Mouse (Mus musculus) gastrocnemius, adult 2 months (tissue): ENCODE results near the gene Fndc11. TPM values are rescaled to one million over a fixed set of nuclear protein-coding genes. Genes with fewer than 3 reads are reported as not detected.

Experiments
- DNase-seq: peaks from one replicate; pipeline ENCODE4 v3.0.0; 2022
- H3K27ac ChIP-seq: fragments of 200-600 bp; 2 replicates; pipeline ENCODE4 v1.8.1; 2022; ENCODE audit warnings: mild to moderate bottlenecking
- H3K4me3 ChIP-seq: fragments of 200-600 bp; 2 replicates; pipeline ENCODE4 v1.8.1; 2022; ENCODE audit warnings: mild to moderate bottlenecking, moderate library complexity
- CTCF ChIP-seq: fragments of 200-600 bp; IDR thresholded peaks from 2 replicates; pipeline ENCODE4 v1.8.1; 2022; ENCODE audit warnings: antibody characterized with exemption, mild to moderate bottlenecking, moderate library complexity
- intact Hi-C: fragments of 180-260 bp; cut with DNase I; formaldehyde crosslinking; loops from one replicate; pipeline ENCODE4 v1.15.1; 2025
- total RNA-seq, 2 experiments: library from RNA; stranded (reverse); gene quantifications; 2 replicates each; pipeline ENCODE4 v1.2.3; 2021

Gene Fndc11
- total RNA-seq, 2 experiments from 2014 or later, result not detected

DNA sequence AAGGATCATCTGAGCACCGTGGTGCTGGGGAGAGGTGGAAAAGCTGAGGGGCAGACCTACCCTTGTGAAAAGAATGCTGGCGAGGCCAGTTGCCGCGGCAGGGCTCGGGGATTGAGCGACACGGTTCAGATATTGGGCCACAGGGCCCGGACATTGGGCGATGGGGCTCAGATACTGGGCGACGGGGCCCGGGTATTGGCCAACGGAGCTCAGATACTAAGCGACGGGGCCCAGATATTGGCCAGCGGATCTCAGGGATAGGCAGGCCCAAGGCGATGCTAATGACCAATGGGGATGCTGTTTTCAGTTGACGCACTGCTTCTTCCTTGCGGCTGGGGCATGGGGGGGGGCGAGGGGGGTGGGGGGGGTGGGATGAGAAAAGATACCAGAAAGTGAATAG, 11.4 kb downstream of the Fndc11 start:
- no peak for TF ChIP-seq CTCF
- DNase-seq, result no peak
- intact Hi-C loops, result no loop called here
- H3K4me3 ChIP-seq, result no peak overlapping the region
- no peak overlapping the region for H3K27ac ChIP-seq

DNA sequence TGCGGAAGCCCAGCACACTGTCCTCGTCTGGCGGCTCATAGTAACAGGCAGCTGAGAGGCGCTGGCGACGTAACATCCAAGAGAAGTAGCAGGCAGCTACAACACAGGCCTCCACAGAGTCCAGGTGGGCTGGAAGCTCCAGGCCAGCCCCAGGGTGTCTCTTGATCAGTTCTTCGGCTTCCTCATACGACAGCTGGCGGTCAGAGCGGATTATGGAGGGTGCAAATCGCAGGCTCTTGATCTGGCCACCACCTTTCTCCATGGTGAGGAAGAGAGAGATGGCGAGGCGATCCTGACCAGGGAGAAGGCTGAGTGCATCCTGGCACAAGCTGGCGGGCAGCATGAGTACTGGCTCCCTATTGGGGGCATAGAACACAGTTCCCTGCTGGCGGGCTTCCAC, 13.6 kb downstream of the Fndc11 start:
- no peak for TF ChIP-seq CTCF
- intact Hi-C loops, result no loop called here
- no peak for DNase-seq
- H3K4me3 ChIP-seq, result no peak overlapping the region
- no peak overlapping the region for H3K27ac ChIP-seq

DNA sequence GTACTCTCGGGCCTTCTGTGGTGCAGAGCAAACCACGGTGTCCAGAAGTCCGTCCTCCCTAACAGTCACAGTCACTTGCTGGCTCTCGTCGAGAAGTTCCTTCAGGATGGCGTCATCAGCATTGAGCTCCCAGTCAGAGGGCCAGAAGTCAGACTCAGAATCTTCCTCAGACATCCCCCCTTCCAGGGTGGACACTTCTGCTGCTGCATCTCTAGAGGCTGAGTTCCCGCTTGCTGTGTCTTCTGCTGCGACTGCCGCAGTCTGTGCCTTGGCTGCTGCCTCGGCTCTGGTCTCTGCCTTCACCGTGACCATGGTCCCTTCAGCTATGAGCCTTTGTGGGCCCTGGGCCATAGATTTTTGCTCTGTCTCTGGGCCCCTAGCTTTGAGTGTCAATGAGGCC, 14.9 kb downstream of the Fndc11 start:
- Histone ChIP-seq H3K4me3 (no peak overlapping the region), H3K27ac (no peak overlapping the region)
- intact Hi-C loops, result no loop called here
- no peak for TF ChIP-seq CTCF
- DNase-seq, result no peak

DNA sequence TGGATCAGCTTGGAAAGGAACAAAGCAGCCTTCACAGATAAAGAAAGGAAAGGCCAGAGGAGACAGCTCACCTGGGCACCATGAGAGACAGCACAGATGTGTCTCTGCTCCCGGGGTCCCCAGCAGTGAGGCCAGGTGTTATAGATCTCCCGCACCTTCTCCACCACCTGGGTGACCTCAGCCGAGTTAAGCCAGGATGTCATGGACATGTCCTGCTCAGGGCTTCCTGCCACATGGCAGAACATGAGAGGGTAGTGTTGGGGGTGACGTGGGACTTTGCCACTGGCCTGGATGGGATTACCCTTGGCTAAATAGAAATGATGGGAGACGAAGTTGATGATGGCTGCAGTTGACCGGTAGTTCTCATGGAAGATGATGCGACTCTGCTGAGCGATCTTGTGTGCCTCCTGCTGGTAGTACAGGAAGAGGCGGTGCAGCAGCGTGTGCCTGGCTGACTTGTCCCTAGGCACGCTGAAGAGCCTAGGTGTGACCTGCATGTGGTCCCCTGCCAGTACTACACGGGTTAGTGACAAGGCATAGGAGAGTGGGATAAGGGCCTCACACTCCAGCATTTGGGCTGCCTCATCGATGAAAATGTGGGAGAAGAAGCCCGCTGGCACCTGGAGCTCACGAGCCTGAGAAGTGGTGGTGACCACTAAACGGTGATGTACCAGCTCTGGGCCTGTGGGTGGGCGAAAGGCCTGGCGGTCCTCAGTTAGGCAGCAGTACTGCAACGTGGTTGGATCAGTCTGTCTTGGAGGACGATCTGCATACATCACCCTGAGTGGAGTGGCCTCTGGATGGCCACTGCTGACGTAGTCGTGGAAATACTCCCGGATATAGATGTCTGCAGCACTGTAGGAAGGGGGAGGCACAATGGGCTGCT, 16.1 kb downstream of the Fndc11 start:
- DNase-seq, result no peak
- intact Hi-C loops, result no loop called here
- TF ChIP-seq CTCF, result peak; percentile 28
- H3K4me3 ChIP-seq, result no peak overlapping the region
- no peak overlapping the region for H3K27ac ChIP-seq

DNA sequence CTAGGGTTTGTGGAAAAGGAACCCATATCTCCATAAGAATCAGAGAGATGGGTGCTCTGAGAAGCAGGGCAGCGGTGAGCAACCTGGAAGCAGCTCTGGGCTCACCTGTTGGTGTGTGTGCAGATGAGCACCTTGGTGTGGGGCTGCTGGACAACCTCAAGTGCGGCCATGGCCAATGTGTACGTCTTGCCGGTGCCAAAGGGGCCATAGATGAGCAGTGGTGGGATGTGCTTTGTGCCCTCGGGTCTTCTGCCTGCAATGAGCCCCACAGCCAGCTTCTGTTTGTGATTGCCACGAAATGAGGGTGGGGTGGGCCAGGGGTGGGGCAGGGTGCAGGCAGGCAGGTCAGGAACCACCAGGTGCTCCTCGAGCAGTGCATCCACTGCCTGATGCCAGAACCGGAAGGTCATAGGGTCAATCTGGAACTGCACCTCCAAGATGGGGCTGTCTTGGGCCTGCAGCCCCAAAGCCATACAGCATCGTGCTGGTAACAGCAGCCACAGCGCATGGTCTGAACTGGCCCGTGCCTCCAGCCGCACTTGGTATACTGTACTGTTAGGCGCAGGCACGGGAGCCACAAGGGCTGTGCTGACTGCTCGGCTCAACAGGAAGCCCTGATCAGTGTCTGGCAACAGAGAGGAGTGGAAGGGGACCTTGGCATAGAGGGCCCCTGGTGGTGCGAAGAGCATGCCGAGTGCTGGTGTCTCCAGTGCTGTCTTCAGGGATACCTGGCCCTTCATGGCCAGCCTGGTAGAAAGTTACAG, 17.6 kb downstream of the Fndc11 start:
- no peak for DNase-seq
- H3K27ac ChIP-seq, result no peak overlapping the region
- H3K4me3 ChIP-seq, result no peak overlapping the region
- no peak for TF ChIP-seq CTCF
- intact Hi-C loops, result no loop called here

DNA sequence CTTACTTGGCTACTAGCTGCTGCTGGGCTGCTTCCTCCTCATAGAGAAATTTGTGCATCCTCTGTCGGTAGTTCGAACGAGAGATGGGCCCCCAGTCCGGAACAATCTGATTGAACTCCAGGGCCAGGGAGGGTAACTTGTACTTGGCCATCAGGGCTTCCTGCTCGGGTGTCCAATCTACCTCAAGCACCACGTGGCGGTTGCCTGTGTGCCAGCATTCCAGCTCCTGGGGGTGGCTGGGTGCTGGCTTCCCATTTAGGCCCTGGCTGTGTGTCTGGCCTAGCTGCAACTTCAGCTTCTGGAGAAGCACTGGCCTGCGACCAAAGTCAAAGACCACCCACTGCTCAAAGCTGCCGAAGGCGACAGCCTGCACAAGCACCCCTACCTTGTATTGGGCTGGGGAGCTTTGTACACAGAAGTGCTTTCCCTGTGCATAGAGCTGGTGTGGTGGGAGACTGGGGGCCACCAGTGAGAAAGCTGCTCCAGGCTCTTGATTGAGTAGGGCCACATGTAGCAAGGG, 18.3 kb downstream of the Fndc11 start:
- Histone ChIP-seq H3K4me3 (no peak overlapping the region), H3K27ac (no peak overlapping the region)
- no peak for TF ChIP-seq CTCF
- DNase-seq, result no peak
- intact Hi-C loops, result no loop called here

DNA sequence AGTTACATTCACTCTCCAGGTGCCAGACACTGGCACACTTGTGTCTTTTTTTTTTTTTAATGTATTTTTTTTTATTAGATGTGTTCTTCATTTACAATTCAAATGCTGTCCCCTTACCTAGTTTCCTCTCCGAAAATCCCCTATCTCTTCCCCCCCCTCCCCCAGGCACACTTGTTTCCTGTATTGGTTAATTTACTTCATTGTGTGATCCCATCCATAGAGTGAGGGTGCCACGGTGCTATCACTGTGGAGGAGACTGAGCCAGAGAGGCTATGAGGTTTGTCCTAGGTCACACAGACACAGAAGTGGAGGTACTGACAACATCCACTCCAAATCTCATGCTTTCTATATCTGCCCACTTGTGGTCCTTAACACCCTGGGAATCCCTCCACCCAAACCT, 19.0 kb downstream of the Fndc11 start:
- DNase-seq, result no peak
- H3K4me3 ChIP-seq, result peak overlapping the region; percentile 76
- no peak for TF ChIP-seq CTCF
- intact Hi-C loops, result no loop called here
- no peak overlapping the region for H3K27ac ChIP-seq

DNA sequence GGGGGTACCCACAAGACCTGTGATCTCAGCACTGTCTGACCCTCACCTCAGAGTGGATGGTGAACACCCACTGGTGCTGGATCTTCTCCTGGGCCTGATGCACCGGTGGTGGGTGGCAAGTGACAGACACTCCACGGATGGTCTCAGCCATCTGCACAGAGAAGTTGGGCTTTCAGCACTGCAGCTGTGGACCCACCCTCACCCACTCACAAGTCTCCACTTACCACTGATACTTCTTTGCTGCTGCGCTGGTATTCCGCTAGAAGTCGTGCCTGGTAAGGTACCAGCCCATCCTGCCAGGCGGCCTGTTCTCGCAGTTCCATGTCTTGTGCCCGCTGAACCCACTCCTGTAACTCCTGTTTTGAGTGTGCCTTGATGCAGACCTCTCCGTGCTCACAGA, 19.4 kb downstream of the Fndc11 start:
- Histone ChIP-seq H3K4me3 (peak overlapping the region; percentile 76), H3K27ac (no peak overlapping the region)
- DNase-seq, result no peak
- intact Hi-C loops, result no loop called here
- TF ChIP-seq CTCF, result no peak

DNA sequence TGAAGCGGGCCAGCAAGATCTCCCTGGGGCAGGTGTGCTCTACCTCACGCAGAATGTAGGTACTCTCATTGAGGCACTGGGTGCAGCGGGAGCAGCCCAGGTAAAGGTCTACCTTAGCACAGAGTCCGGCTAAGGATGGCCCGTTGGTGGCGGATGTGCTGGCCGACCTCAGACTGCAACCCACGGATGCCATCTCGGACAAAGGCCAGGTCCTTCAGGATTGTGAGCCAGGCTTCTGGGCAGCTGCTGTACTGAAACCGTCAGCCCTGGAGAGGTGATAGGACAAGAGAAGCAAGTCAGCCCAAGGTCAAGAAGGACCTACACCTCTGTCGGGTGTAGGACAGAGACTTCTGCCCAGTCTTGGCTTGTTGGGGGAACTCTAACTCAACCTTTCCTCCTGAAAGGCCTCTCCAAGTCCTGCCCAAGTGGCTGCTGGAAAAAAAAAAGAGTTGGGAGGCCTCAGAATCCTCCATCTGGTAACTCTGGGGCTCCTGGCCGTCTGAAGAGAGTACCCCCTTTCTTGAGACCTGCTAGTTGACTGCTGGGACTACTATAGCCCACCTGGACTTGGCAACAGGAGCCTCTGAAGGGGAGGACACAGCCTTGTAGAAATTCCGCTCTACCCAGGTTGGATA, 21.1 kb downstream of the Fndc11 start:
- Histone ChIP-seq H3K27ac (peak overlapping the region; percentile 91), H3K4me3 (peak overlapping the region; percentile 76)
- TF ChIP-seq CTCF, result no peak
- no peak for DNase-seq
- intact Hi-C loops, result loop anchor here (10.0 kb wide), 1 partner anchor 56 kb away; the partner anchor contains the start of gene Ppdpf

DNA sequence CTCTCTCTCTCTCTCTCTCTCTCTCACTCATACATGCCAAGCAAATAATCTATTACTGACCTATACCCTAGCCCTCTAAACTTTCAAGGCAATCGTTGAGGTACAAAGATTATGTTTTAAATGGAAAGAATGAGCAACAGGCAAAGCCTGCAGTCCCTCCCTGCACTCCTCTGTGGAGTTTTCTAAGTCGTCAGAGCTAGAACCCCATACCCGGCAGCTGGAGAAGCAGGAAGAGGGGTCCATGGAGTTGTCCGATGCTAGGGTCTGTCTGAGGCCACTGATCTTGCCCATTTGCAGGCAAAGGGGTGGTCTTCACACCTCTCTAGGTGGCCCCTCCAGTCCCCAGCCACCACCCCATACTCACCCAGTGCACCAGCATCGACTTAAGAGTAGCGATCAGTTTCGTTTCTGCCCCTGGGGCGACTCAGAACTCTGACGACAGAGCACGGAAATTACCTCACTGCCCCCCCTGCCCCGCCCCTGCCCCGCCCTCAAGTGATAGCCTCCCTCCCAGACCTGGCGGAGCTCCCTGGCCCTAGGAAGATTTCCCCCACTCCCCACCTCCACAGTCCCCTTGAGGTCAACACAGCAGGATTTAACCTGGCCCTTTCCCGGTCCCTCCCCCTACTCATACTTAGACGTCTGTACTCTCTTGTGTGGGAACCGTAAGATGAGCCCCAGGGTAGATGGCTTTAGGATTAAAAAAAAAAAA, 21.9 kb downstream of the Fndc11 start, which contains the start of gene Helz2:
TSS of gene Helz2 (minus strand) at position 426 of the 712 bp plus-strand sequence.
- DNase-seq, result peak; percentile 65
- Histone ChIP-seq H3K27ac (peak within 1 kb of the TSS; percentile 91), H3K4me3 (peak within 1 kb of the TSS; percentile 76)
- intact Hi-C loops, result loop anchor here (10.0 kb wide), 1 partner anchor 57 kb away; the partner anchor contains the start of gene Ppdpf
- TF ChIP-seq CTCF, result no peak

DNA sequence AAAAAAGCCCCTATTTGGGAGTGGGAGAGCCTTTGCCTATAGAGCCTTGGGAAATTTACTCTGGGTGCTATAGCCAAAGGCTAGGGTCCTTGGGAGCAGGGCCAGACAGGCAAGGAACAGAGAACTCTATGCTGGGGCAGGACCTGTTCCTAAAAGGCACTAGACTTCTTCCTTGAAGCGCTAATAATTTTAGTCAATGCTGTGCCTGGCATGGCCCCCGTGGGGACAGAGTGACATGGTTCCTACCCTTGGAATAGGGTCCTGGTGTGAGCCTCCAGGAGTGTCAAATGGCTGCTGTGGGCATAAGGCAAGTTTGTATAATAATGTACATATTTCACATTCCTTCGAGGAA, 22.5 kb downstream of the Fndc11 start:
- DNase-seq, result no peak
- Histone ChIP-seq H3K27ac (peak overlapping the region; percentile 91), H3K4me3 (peak overlapping the region; percentile 76)
- TF ChIP-seq CTCF, result no peak
- intact Hi-C loops, result loop anchor here (10.0 kb wide), 1 partner anchor 57 kb away; the partner anchor contains the start of gene Ppdpf

DNA sequence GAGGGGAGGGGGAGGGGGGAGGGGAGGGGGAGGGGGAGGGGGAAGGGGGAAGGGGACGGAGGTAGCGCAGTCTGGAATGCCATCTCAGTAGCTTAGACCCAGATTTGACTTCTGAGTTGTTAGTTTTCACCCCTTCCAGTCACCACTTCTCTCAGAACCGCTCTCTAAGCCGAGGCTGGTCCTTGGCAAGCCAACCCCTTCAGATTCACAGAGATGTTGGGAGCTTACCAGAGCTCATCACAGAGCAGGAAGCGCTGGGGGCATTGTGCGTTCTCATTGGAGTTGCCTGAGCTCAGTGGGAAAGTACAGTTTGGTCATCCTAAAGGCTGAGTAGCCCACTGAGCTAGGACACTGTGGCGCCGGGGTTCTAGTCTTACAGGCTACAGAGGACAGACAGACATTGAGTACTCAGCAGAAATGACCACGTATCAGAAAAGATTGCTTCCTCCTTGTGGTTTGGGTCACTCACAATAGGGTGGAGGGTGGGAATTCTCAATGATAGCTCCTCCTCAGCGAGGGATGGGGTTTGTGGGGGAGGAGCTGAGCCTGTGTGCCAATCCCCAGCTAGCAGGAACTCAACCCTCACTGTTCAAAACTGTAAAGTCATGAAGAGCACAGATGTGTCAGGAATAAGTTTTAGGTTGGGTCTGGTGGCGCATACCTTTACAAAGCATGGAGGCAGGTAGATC, 24.0 kb downstream of the Fndc11 start:
- intact Hi-C loops, result loop anchor here (10.0 kb wide), 1 partner anchor 59 kb away; the partner anchor contains the start of gene Ppdpf
- peak; percentile 62 for DNase-seq
- H3K4me3 ChIP-seq, result peak overlapping the region; percentile 51
- peak overlapping the region; percentile 66 for H3K27ac ChIP-seq
- no peak for TF ChIP-seq CTCF
